Mouse (Mus musculus) cerebellum, adult (tissue): ENCODE measurements at regions not wholly inside any gene's neighbourhood (a gene's known extent, or its start where the extent isn't known, plus 50 kb on each side); places are given as distances from the start of the nearest gene placed in this dataset.

Source experiments
- ATAC-seq: cut with Nextera tagmentation; 2 replicates; pipeline ENCODE4 v1.9.2; 2017; ENCODE audit warnings: mild to moderate bottlenecking, moderate library complexity, mixed read lengths; ENCODE audit not compliant: insufficient number of reproducible peaks, low FRiP score, low TSS enrichment

DNA sequence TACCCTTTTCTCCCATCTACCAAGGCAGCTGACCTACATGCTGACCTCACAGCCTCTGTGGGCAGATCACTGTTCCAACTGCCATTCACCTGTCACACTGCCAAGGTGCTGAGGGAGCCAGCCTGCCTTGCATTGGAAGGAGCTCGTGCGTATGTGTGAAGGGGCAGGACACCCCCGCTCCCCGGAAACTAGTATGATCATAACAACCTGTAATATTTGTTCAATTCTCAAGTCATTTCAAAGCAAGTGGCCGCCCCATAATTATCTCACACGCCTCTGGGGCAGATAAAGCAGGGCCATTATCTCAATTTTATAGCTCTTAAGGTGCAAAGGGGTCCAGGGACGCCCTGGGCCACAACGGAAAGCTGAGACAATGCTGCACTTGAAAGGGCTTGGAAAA lies 469.2 kb upstream of the Tbx3 start:
- ATAC-seq = no peak

DNA sequence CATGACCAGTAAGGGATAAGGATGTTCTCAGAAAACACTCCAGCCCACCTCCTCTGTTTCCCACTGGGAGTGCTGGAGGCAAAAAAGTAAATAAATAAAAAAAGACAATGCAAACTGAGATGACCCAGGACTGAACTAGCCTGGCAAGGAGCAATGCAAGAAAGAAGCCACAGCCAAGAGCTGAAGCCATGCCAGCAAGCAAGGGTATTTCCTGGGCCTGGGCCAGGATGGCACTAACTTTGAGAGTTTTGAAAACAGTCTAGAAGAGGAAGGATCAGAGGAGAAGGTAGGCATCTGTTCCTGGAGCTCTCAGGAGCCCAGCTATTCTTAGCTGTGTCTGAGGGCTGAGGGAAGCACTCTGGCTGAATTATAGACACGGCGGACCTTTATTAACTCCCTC lies 465.7 kb upstream of the Tbx3 start:
- ATAC-seq = no peak

DNA sequence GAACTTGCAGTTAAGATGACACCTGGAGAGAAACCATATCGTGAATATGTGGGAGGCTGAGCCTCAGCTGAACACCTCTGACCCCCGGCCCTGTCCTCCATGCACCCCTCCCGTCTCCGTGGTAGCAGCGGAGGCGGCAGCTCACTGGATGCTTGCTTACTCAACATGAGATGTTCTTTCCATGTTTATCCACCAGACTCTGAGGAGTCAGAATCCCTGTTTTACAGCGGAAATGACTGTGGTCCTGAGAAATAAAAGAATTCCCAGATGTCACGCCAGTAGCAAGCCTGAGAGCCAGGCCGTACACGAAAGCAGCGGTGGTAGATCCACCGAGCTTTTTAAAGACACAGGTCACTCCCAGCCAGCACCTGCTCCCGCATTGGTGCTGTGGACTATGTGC lies 462.4 kb upstream of the Tbx3 start:
- ATAC-seq = no peak

DNA sequence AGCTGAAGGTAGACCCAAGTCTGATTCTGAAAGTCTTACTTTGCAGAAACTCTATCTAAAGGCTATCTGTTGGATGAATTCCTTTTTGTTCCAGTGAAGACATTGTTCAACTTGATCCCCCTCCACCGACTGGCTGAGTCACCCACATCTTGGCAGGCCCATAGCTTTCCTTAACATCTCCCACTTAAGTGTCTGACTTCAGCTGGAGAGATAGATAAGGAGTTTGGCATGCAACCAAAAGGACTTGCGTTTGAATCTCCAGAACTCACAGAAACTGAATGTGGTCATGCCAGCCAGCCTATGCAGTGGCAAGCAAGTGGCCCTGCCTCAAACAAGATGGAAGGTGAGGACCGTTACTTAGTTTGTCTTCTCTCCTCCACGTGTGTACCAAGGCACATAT lies 457.3 kb upstream of the Tbx3 start:
- no peak for ATAC-seq

DNA sequence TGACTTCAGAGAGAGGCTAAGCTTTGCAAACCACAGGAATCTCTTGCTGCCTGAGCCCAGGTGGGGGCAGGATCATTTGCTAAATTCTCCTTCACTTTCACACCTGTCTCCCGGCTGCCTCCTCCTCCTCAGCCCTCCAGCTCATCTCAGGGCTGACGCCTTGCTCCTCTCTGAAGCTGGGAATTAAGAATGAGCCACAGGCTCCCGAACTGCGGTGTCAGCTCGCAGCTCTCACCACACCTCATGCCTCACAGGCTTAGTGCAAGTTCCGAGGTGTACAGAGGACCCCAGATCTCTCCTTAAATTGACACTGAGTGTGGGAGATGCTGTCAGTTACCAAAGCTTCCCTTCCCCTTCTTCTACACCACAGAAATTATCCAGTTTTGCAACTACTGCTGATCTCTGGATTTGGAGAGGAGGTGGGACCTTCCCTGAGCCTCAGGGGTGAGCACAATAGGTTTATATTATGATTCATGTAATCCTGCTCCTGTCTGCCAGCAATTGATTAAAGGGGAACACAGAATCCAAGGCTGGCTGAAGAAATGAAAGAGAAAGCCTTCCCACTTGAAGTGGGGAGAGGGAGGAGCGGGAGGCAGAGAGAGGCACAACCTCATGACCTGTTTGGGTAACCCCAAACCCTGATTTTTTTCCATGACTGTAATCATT lies 456.6 kb upstream of the Tbx3 start:
- no peak for ATAC-seq

DNA sequence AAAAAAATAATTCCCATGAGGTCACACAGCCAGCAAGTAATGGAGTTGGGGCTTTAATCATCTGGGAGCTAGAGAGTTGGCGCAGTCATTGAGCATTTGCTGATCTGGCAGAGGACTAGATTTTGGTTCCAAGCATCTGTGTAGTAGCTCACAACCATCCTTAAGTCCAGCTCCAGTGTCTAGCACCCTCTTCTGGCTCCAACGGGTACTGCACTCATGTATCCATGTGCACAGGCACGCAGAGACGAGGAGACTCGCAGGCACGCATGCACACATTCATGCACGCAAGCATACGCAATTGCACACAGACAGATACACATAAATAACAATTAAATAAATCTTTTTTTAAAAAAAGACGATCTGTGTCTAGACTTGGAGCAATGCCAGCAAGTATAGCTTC lies 455.5 kb upstream of the Tbx3 start:
- no peak for ATAC-seq

DNA sequence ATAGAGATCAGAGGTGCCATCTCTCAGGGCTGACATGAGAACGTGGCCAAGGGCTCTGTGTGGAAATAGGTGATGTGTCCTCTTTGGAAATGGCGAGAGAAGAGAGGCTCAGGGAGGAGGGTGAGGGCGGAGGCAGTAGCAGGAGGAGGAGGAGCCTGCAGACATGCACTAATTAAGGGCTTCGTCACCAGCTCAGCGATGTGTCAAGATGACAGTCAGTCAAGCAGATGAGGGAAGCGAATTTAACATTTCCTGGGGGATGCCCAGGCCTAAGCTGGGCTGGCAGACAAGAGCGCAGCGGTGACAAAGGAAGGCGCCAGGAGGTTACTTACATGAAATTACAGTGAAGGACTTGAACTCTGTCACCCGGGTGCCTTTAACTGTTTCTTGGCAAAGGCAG lies 455.1 kb upstream of the Tbx3 start:
- ATAC-seq = no peak

DNA sequence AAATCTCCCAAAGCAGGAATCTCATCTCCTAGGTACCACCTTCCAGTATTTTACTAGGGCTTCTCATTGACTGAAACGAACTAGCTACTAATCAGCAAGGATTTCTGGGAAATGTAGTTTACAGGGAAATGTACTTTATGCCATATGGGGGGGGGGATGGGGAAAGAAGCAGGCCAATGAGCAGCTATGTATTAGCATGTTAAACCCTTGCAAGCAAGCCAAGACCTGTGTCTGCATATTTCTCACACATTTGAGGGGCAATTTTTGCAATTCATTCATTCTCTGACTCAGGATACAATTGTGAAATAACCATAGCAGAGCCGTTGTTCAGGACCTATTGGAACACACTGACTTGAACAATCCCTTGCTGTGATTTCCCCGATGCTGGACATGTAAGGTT lies 454.3 kb upstream of the Tbx3 start:
- ATAC-seq = no peak

DNA sequence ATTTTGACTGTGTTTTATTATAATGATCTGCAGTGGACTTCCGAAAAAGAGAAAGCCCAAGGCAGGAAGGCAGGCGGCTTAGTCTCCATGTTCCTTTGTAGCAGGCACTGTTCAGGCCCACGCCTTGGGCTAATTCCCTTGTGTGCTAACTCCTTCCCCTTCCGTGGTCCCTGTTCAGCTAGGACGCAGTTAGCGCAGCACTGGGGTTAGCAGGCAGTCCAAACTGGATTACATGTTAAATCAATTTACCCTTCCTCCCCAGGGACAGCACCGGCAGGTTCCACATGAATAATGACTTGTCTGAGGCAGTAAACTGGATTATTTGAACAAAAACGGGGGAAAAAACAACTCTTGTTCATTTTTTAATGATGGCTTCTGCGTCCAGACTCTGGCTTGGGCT lies 453.4 kb upstream of the Tbx3 start:
- no peak for ATAC-seq

DNA sequence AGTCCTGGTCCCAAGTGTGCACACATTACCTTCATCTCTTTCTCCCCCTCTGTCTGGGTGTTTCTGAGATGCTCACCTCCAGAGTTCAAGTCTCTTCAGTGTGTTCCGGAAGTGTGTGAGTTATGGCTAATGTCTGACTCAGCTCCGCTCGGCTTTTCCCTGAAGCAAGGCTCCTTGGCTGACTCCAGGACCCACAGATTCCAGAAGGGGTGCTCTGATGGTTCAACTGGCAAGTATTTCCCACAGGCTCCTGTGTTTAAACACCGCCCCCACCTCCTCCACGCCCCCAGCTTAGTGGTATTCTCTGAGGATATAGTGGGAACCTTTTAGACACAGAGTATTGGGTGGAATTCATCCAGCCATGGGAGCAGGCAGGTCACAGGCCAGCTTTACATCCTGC lies 441.8 kb upstream of the Tbx3 start:
- ATAC-seq = no peak

DNA sequence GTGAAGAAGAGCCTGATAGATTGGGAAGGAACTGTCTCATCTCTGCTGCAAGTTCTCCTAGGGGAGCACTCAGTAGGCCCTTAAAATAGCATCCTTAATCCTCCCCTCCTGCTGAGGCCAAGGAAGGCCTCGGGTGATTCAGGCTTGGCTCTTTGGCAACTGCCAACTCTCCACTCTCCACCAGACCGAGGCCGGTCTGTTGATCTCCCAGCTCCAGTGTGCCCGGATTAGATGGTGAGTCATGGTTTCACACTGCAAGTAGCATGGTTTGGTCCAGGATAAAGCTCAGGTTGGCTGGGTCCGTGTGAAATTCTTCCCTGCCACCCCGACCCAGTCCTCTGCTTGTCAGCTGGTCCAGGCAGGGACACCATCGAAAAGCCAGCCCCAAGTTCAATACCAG lies 437.5 kb upstream of the Tbx3 start:
- ATAC-seq = no peak

DNA sequence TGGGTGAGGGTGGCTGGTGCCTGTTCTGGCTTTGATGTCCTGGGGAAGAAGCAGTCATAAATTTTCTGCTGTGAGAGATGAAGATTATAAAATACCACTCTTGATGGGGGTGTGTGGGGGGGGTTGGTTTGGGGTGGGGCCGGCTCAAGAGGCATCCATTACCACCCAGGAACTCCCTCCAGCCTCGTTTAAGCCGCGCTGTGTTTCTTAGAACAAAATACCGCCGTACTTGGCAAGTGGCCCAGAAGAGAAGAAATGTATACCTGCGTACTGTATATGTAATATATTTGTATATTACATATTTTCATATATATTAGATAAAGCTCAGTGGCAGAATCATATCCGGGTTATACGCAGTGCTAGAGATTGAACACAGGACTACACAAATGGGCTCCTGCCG lies 434.6 kb upstream of the Tbx3 start:
- no peak for ATAC-seq

DNA sequence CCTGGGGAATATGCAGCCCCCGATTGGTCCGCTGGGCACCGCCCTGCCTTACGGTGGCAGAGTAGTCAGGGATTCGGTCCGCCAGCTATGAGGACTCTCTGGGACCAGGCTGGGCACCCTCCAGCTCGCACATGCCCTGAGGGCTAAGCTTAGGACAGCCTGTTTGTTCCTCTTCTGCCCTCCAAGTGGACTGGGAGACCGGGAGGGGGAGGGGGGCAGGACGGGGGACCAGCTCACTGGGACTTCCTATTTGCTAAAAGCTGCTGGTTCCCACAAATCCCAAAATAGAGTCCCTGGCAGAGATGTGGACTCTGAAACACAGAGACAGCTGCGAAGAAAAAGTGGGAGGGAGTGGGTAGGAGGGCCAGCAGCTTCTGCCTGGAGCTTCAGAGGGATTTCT lies 423.6 kb upstream of the Tbx3 start:
- ATAC-seq = no peak

DNA sequence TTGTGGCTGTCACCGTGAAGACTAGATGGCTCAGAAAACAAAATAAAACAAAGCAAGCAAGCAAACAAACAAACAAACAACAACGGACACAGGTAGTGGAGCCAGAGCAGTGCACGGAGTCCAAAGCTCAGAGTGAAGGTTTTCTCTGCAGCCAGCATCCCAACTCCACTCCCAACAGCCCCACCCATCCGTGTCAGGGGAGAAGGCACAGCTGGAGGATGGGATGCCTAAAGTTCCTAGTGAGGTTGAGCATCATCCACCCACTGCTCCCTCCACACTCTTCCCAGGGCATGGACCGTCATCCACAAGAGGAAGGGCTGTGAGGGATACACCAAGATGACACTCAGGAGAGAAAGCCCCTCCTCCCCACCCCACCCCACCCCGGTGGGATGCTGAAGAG lies 421.8 kb upstream of the Tbx3 start:
- no peak for ATAC-seq

DNA sequence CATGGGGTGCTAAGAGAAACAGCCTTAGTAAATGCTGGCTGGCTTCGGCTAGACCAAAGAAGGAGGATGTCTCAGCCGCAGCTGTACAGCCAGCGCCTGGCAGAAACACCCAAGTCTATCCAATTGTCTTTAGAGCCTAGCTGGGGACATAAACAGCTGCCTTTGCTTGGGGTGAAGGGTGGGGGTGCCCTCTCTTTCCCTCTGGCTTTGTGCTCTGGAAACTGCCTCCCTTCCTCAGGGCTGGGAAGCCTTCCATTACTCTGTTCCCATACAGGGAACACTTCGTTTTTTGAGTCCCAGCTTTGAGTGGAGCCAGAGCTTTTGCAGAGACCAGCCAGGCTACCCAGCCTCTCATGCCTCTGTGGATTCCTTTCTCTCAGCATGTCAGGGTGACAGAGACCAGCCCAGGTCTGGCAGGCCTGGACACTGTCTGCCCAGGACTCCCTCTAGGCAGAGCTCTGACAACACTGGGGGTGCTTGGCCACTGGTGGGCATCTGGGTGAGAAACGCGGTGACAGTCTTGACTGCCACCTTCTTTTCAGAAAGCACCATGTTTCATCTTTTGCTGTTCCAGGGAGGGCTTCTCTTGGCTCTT lies 421.2 kb upstream of the Tbx3 start:
- ATAC-seq = no peak

DNA sequence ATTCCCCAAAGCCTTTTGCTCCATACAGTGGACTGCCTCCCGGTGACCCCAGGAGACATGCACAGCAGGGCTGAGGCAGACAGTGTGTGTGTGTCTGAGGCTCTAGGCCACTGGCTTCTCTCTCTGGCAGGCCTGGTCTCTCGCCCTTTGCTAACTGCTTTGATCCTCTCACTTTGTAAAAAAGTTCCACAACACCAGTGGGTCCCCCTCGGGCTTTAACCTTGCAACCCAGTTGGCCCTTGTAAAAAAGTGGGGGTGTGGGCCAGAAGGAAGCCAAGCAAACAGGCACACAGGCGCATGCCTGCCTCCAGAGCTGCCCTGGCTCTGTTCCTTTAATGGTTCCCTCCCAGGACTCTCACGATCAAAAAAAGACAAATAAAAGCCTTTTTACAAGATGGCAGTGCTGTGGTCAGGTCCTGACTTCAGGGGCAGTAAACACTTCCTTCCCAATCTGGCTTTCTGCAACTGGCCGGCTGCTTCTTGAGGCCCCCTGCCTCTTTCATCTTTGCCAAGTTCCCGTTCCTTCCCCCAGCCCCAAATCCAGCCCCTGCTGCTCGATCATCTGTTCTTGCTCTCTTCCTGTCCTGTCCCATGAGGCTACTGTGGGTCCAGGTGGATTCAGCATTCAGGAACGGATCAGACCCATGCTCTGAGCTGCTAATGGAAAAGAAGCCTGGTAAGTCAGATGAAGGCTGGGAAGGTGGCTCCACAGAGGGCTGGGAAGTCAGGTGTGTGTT lies 419.0 kb upstream of the Tbx3 start:
- ATAC-seq = no peak

DNA sequence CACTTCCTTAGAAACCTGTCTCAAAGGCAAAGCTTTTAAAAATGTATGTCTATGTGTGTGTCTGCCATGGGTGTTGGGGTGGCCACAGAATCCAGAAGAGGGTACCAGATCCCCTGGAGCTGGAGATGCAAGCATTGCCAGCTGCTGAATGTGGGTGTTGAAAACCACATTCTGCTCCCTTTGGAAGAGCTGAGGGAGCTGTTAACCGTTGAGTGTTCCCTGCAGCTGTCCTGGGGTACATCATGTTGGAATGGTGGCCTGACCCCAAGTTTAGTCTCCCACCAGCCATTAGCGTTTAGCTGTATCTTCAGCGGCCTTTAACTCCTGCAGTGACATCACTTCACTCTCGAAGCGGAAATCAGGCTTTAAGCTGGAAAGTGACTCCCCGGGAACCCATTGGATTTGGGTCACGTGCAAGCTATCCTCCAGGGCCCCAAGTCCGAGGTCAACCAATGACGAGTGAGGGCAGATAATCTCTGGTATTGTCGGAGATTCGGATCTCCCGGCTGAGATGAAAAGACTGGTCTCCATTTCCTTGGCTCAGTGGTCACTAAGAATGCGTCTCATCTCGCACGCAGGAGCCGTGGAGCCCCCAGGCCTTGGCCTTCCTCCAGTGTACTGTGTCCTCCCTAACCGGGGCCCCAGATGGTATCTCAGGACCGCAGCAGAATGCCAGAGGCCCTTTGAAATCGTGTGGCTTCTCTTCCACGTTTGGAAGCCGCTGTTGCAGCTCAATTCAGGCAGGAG lies 412.9 kb upstream of the Tbx3 start:
- no peak for ATAC-seq

DNA sequence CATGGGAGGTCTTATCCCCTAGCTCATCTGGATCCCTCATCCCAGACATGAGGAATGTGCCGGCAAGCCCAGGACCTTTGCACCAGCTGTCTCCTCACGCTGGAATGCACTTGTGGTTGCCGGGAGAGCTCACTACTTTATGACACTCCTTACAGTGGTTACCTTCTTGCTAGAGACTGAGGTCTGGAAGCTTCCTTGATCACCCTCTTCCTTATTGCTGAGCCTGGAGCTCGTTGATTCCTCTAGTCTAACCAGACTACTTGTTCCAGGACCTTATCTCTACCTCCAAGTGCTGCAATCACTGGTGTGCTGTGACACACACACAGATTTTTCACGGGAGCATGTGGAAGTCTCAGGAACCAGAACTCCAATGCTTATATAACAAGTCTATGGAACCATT lies 411.6 kb upstream of the Tbx3 start:
- ATAC-seq = no peak

DNA sequence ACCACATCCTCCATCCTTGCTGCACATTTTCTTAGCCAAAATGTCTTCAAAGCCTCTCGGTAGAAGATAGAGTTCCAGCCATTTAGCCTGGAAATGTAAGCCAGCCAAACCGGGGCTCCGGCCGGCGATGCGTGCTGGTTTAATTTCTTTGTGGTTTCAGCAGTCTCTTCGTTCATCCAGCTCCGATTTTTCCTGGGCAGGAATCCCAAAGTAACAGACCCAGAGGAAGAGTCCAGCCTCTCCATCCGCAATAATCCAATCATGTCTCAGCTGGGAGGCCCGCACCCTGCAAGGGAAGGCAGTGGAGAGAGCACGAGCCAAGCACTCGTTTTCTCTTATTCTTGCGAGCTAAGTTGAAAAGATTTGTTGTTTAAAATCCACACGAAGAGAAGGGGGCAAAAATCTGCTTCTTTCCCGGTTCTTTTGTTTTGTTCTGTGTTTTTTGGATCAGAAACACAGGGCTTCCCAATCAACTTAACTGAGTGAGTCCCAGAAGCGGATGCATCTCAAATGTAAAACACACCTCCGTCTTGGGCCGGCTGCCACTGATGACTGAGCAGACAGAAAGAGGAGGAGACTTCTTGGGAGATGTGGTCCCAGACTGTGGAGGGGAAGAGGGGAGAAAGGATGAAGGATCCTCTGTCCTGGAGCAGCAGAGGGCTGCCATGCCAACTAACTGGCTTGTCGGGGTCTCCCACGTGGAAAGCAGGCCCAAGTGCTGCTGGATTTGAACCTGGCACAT lies 405.1 kb upstream of the Tbx3 start:
- no peak for ATAC-seq

DNA sequence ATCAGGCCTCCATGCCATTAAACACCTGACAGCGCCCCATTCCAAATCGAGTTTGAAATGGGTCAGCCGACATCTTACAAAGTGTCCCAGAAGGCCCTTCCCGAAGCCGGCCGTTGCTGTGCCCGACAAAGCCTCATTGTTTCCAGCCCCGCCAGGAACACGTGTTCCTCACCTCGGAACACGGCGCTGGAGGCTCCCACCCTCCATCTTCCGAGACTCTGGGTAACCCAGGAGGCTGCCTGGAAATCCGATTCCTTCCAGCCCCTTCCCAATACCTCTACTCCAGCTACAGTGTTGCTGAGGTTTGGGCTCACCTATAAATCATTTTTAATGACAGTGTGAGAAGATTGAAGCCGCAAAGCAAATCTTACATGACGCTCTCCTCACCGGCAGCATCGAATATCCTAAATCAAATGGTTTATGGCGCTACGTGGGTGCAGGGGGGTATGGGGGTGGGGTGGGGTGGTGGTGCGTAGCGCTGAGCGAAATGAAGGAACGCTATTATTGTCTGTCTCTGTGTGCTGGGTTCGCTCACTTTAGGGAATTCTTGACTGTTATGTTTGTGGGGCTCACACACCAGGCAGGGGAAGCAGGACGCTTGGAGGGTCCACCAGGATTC lies 399.1 kb upstream of the Tbx3 start:
- ATAC-seq = no peak
